Mouse (Mus musculus): ENCODE results near the gene Uvrag.

The Uvrag gene

DNA sequence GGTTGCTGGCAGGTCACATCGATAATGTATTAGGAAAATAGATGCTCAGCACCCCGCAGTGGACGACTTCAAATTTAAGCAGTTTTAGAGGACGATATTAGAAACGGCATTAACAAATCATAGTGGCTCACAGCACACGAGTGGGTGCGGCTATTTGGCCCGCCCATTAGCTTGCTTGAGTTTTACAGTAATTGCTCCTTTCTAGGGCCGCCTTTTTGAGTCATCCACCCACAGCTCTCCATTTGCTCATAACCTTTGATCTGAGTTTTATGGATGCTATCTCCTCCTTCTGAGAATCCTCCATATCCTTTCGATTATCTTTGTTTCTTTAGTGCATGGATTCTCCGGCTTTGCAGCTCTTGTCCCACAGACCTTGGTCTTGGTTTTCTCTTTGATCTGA is 178.9 kb downstream of the Uvrag start:
- Histone ChIP-seq H3K36me3 (ENCODE audit: insufficient read depth, low read length) (no peaks in the 10 kb centered on the region; the same call in 1 of the 2 replicates), H3K4me1 (replicated peaks; ENCODE audit: low read depth, low read length) (peaks cover 24% of the 10 kb centered on the region), H3K9me3 (ENCODE audit: low read length) (no peaks in the 10 kb centered on the region), H3K27me3 (ENCODE audit: insufficient read depth, low read length) (no peaks in the 10 kb centered on the region), H3K4me3 (replicated peaks; ENCODE audit: low read length) (no peak overlapping the region)
- TF ChIP-seq POU5F1 (IDR thresholded peaks at IDR 0.05; ENCODE audit: borderline replicate concordance, low read length) (no peak), CTCF (conservative IDR thresholded peaks at IDR 0.05; ENCODE audit: low read length) (no peak), NANOG (IDR thresholded peaks at IDR 0.05; ENCODE audit: borderline replicate concordance, low read length) (no peak)

DNA sequence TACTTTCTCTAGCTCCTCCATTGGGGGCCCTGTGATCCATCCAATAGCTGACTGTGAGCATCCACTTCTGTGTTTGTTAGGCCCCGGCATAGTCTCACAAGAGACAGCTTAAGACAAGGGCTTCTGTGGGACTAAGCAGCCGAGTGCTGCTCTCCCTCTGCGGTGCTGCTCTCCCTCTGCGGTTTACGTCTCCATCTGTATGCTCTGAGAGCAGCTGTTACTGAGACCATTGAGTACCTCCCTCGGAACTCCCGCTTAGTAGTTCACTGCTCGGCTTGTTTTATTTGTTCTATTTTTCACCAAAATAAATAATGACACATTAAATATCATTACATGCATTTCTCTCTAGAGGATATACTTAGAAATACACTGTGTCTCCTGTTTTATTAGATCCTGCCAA is 180.7 kb downstream of the Uvrag start:
- no peak overlapping the region for H3K4me3 ChIP-seq (replicated peaks; ENCODE audit: low read length)
- TF ChIP-seq POU5F1 (IDR thresholded peaks at IDR 0.05; ENCODE audit: borderline replicate concordance, low read length) (no peak), NANOG (IDR thresholded peaks at IDR 0.05; ENCODE audit: borderline replicate concordance, low read length) (no peak), CTCF (conservative IDR thresholded peaks at IDR 0.05; ENCODE audit: low read length) (no peak)
- H3K36me3 ChIP-seq (ENCODE audit: insufficient read depth, low read length): no peaks in the 10 kb centered on the region; the same call in 1 of the 2 replicates
- H3K27me3 ChIP-seq (ENCODE audit: insufficient read depth, low read length): no peaks in the 10 kb centered on the region
- peaks cover 22% of the 10 kb centered on the region for H3K4me1 ChIP-seq (replicated peaks; ENCODE audit: low read depth, low read length)
- H3K9me3 ChIP-seq (ENCODE audit: low read length): no peaks in the 10 kb centered on the region

DNA sequence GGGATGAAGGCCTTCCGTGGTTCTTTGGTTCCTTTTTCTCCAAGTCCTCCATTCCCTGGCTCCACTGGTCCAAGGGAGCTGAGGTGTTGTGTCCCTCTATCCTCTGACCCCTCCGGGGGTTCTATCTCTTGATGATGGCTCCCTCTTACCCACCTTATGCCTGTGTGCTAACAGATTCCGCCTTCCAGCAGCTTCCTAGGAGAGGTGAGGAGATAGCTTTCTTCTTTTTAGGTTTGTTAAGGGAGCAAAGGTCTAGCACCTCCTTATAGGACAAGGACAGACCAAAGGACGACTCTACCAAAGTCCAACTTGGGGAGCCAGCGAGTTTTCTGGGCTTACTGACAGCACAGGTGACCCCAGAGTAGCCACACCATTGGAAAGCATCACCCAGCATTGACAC is 181.7 kb downstream of the Uvrag start:
- H3K4me3 ChIP-seq (replicated peaks; ENCODE audit: low read length): no peak overlapping the region
- no peaks in the 10 kb centered on the region for H3K9me3 ChIP-seq (ENCODE audit: low read length)
- H3K27me3 ChIP-seq (ENCODE audit: insufficient read depth, low read length): no peaks in the 10 kb centered on the region
- TF ChIP-seq NANOG (IDR thresholded peaks at IDR 0.05; ENCODE audit: borderline replicate concordance, low read length) (no peak), CTCF (conservative IDR thresholded peaks at IDR 0.05; ENCODE audit: low read length) (no peak), POU5F1 (IDR thresholded peaks at IDR 0.05; ENCODE audit: borderline replicate concordance, low read length) (no peak)
- no peaks in the 10 kb centered on the region; the same call in 1 of the 2 replicates for H3K36me3 ChIP-seq (ENCODE audit: insufficient read depth, low read length)
- H3K4me1 ChIP-seq (replicated peaks; ENCODE audit: low read depth, low read length): peaks cover 22% of the 10 kb centered on the region

DNA sequence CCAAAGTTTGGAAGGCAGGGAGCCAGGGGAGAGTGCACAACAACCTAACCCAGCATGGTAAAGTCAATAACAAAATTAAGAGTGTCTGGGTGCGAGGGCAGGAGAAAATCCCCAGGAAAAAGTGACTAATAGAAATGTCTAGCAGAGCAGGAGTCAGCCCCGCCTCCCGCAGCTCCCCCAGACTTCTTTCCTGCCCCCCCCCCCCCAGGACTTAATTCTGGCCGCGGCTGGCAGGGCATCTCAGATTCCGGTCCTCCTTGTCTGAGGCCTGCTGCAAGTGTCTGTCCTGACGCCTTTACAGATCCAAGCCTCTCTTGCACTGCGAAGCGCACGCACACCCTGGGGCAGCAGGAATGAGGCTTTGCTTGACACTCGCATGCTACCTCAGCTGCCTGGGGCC is 182.8 kb downstream of the Uvrag start:
- no peaks in the 10 kb centered on the region for H3K9me3 ChIP-seq (ENCODE audit: low read length)
- no peaks in the 10 kb centered on the region for H3K27me3 ChIP-seq (ENCODE audit: insufficient read depth, low read length)
- TF ChIP-seq CTCF (conservative IDR thresholded peaks at IDR 0.05; ENCODE audit: low read length) (no peak), NANOG (IDR thresholded peaks at IDR 0.05; ENCODE audit: borderline replicate concordance, low read length) (no peak), POU5F1 (IDR thresholded peaks at IDR 0.05; ENCODE audit: borderline replicate concordance, low read length) (no peak)
- H3K4me1 ChIP-seq (replicated peaks; ENCODE audit: low read depth, low read length): peaks cover 14% of the 10 kb centered on the region
- no peak overlapping the region for H3K4me3 ChIP-seq (replicated peaks; ENCODE audit: low read length)
- H3K36me3 ChIP-seq (ENCODE audit: insufficient read depth, low read length): peaks cover 4% of the 10 kb centered on the region; the same call in 1 of the 2 replicates

DNA sequence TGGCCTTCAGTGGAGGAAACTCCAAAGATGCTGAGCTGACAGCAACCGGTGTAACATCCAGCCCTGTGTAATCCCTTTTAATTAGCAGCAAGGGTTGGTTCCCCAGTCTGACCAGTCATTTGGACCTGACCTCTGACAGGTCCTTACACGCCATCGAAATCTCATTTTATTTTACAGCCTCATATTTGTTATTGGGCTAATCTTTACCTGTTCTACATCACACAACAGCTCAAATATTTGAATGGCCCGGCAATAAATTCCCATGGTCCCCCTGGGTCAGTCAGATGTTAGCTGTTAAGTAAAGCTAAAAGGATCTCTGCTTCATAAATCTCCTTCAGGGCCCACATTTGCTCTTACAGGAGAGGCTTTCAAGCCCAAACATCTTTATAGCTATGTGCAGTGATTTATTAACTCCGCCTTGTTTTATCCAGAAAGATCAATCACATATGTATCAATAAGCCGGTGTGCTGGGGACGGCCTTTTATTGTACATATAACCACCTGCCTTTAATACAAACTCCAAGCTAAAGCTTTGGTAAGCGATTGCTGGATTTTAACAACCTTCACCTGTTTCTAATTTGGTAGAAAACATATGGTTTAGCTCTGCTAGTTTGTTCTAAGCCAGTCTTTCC is 183.7 kb downstream of the Uvrag start:
- no peaks in the 10 kb centered on the region for H3K27me3 ChIP-seq (ENCODE audit: insufficient read depth, low read length)
- no peak overlapping the region for H3K4me3 ChIP-seq (replicated peaks; ENCODE audit: low read length)

DNA sequence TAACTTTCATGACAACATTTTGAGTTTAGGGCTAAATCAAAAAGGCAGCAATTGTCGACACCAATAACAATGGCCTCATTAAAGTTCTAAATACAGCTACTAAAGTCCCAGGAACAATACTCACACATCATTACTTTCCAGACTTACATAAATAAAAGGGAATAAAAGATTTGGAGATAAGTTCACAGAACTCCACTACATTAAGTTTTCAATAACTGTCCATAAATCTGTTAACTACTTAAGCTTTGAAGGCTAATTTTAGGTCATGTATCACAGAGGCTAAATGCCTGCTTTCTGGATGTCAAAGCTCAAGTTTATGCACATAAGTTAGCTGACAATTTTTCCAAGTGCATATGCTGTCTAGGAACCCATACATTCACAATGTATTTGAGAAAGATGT is 184.3 kb downstream of the Uvrag start:
- Histone ChIP-seq H3K4me1 (replicated peaks; ENCODE audit: low read depth, low read length) (peaks cover 2% of the 10 kb centered on the region), H3K36me3 (ENCODE audit: insufficient read depth, low read length) (peaks cover 4% of the 10 kb centered on the region; the same call in 1 of the 2 replicates), H3K27me3 (ENCODE audit: insufficient read depth, low read length) (no peaks in the 10 kb centered on the region), H3K9me3 (ENCODE audit: low read length) (no peaks in the 10 kb centered on the region), H3K4me3 (replicated peaks; ENCODE audit: low read length) (no peak overlapping the region)
- no peak for TF ChIP-seq CTCF (conservative IDR thresholded peaks at IDR 0.05; ENCODE audit: low read length)
- no peak for TF ChIP-seq NANOG (IDR thresholded peaks at IDR 0.05; ENCODE audit: borderline replicate concordance, low read length)
- TF ChIP-seq POU5F1 (IDR thresholded peaks at IDR 0.05; ENCODE audit: borderline replicate concordance, low read length): no peak

More for the DNA sequence above, 183.7 kb downstream of the Uvrag start:
- TF ChIP-seq CTCF (conservative IDR thresholded peaks at IDR 0.05; ENCODE audit: low read length) (no peak), NANOG (IDR thresholded peaks at IDR 0.05; ENCODE audit: borderline replicate concordance, low read length) (no peak), POU5F1 (IDR thresholded peaks at IDR 0.05; ENCODE audit: borderline replicate concordance, low read length) (no peak)
- Histone ChIP-seq H3K36me3 (ENCODE audit: insufficient read depth, low read length) (peaks cover 4% of the 10 kb centered on the region; the same call in 1 of the 2 replicates), H3K9me3 (ENCODE audit: low read length) (no peaks in the 10 kb centered on the region), H3K4me1 (replicated peaks; ENCODE audit: low read depth, low read length) (peaks cover 8% of the 10 kb centered on the region)

DNA sequence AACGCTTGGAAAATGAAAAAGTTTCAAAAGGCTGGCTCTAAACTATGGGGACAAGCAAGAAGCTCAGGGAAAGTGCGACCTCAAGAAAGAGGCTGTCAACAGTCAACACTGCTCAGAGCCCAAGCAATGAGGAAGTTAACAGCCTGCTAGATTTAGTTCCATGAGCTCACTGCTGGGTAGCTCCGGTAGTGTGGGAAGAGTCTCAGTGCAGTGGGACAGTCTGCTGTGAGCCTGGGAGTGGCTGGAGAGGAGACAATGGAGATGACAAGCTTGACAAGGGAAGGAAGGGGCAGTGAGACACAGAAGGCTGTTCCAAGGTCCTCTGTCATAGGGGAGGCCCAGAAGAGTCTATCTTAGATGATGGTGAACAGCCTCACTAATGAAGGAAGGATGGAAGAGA is 187.3 kb downstream of the Uvrag start:
- TF ChIP-seq NANOG (IDR thresholded peaks at IDR 0.05; ENCODE audit: borderline replicate concordance, low read length) (no peak), POU5F1 (IDR thresholded peaks at IDR 0.05; ENCODE audit: borderline replicate concordance, low read length) (no peak), CTCF (conservative IDR thresholded peaks at IDR 0.05; ENCODE audit: low read length) (no peak)
- no peak overlapping the region for H3K4me3 ChIP-seq (replicated peaks; ENCODE audit: low read length)
- 0 out of 2 replicates have a peak, but pooled peaks cover 4% of the 10 kb centered on the region for H3K36me3 ChIP-seq (ENCODE audit: insufficient read depth, low read length)
- H3K4me1 ChIP-seq (replicated peaks; ENCODE audit: low read depth, low read length): no peaks in the 10 kb centered on the region
- H3K27me3 ChIP-seq (ENCODE audit: insufficient read depth, low read length): no peaks in the 10 kb centered on the region
- H3K9me3 ChIP-seq (ENCODE audit: low read length): no peaks in the 10 kb centered on the region

DNA sequence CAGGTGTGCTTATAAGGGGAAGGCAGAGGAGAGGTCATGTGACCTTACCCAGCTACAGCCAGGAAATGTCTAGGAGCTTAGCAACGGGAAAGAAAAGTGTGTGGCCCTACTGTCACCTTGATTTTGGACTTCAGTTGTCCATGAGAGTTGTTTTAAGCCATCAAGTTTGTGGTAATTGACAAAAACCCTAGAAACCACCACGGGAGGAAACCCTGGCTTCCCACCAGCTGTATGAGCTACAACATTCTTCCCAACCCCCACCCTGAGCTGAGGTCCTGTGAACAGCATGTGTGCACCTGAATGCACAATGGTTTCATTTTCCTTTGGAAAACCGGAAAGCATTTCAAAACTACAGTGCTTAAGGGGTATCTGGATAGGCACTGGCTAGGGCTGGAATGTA is 196.0 kb downstream of the Uvrag start:
- Histone ChIP-seq H3K4me3 (replicated peaks; ENCODE audit: low read length) (no peak overlapping the region), H3K36me3 (ENCODE audit: insufficient read depth, low read length) (no peaks in the 10 kb centered on the region), H3K27me3 (ENCODE audit: insufficient read depth, low read length) (no peaks in the 10 kb centered on the region), H3K4me1 (replicated peaks; ENCODE audit: low read depth, low read length) (no peaks in the 10 kb centered on the region), H3K9me3 (ENCODE audit: low read length) (no peaks in the 10 kb centered on the region)
- TF ChIP-seq NANOG (IDR thresholded peaks at IDR 0.05; ENCODE audit: borderline replicate concordance, low read length): no peak
- no peak for TF ChIP-seq POU5F1 (IDR thresholded peaks at IDR 0.05; ENCODE audit: borderline replicate concordance, low read length)
- TF ChIP-seq CTCF (conservative IDR thresholded peaks at IDR 0.05; ENCODE audit: low read length): no peak

DNA sequence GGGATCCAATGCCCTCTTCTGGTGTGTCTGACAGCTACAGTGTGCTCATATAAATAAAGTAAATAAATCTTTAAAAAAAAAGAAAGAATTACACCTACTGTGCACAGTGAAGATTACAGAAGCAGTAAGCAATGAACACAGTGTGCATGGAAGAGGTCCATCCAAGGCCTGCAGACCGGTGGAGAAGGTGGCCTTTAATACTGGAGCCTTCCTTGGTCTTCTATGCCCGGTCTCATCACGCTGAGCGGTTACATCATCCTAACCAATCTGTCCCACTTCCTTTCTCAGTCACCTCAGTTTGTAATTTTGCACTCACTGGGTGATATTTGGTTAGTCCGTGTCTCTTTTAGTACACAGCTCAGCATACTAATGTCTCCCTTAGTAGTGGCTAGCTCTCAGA is 197.3 kb downstream of the Uvrag start:
- TF ChIP-seq CTCF (conservative IDR thresholded peaks at IDR 0.05; ENCODE audit: low read length) (no peak), NANOG (IDR thresholded peaks at IDR 0.05; ENCODE audit: borderline replicate concordance, low read length) (no peak), POU5F1 (IDR thresholded peaks at IDR 0.05; ENCODE audit: borderline replicate concordance, low read length) (no peak)
- H3K4me1 ChIP-seq (replicated peaks; ENCODE audit: low read depth, low read length): no peaks in the 10 kb centered on the region
- no peak overlapping the region for H3K4me3 ChIP-seq (replicated peaks; ENCODE audit: low read length)
- H3K36me3 ChIP-seq (ENCODE audit: insufficient read depth, low read length): no peaks in the 10 kb centered on the region
- no peaks in the 10 kb centered on the region for H3K9me3 ChIP-seq (ENCODE audit: low read length)
- no peaks in the 10 kb centered on the region for H3K27me3 ChIP-seq (ENCODE audit: insufficient read depth, low read length)
